Mouse (Mus musculus) G1E (cell line): ENCODE measurements at regions not wholly inside any gene's neighbourhood (a gene's known extent, or its start where the extent isn't known, plus 50 kb on each side); places are given as distances from the start of the nearest gene placed in this dataset.

Experiments used
- CTCF ChIP-seq: IDR thresholded peaks from 2 replicates; pipeline ENCODE4 v1.5.1; 2012; ENCODE audit warnings: low read depth, low read length, inconsistent platforms, mixed read lengths
- GATA1 ChIP-seq: IDR thresholded peaks from 2 replicates; pipeline ENCODE4 v1.6.1; 2012; ENCODE audit warnings: borderline replicate concordance, low read length, inconsistent platforms, mixed read lengths
- GATA2 ChIP-seq: IDR thresholded peaks from 2 replicates; pipeline ENCODE4 v1.6.1; 2012; ENCODE audit warnings: low read depth, low read length, inconsistent platforms, borderline replicate concordance
- TAL1 ChIP-seq: conservative IDR thresholded peaks from 2 replicates; pipeline ENCODE4 v1.6.1; 2012; ENCODE audit warnings: low read depth, low read length, inconsistent platforms, mixed read lengths

- TF ChIP-seq CTCF, result no peak
- TF ChIP-seq TAL1, result no peak
- no peak for TF ChIP-seq GATA1
- no peak for TF ChIP-seq GATA2
Observed at GRCm38 (mm10) chr13:57016465-57017272, 120.9 kb upstream of the Trpc7 start.
